Mouse (Mus musculus): ENCODE measurements around the gene Ttc12. TPM values are rescaled to one million over a fixed set of nuclear protein-coding genes. Genes with fewer than 3 reads are reported as not detected.

Ttc12 gene
- polyA plus RNA-seq, 2 experiments = 0.18 to 0.19 TPM

DNA sequence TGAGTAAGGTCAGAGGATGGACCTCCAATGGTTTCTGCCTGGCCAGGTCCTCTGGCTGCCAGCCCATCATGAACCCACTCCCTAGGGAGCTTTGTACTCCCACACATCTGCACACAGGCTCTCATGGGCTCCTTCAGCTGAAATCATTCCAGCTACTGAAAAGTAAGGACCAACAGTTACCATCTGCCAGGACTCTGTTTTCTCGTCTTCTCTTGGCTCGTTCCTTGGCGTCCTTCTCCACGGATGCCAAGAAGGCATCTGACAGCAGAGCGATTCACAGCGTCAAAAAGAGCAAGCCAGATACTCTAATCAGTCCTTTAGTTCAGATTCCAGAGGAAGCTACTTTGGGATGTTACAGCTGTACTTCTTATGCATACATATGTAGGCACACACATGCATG lies 15.1 kb downstream of the Ttc12 start:
- Histone ChIP-seq H3K27me3 (ENCODE audit: control insufficient read depth, insufficient read depth, low read length) (no peaks in the 10 kb centered on the region), H3K4me3 (ENCODE audit: insufficient read depth in 1 of 2, low read depth in 2 of 2, low read length in 2 of 2) (no peak overlapping the region), H3K9ac (replicated peaks) (no peak overlapping the region), H3K27ac (no peak overlapping the region), H3K4me1 (replicated peaks; ENCODE audit: control insufficient read depth in 2 of 2, insufficient read depth in 2 of 2, low read length in 1 of 2) (no peaks in the 10 kb centered on the region), H3K4me2 (ENCODE audit: low read depth) (no peak overlapping the region), H3K9me3 (ENCODE audit: control insufficient read depth, low read length) (no peaks in the 10 kb centered on the region), H3K36me3 (replicated peaks; ENCODE audit: control insufficient read depth, insufficient read depth, low read depth) (no peaks in the 10 kb centered on the region)
- no peak for ATAC-seq (ENCODE audit: insufficient read depth)
- WGBS (ENCODE audit: insufficient replicate concordance) = 69% methylated on average over 6 of the region's 6 CpGs
- no peak for TF ChIP-seq EP300 (IDR thresholded peaks at IDR 0.05; ENCODE audit: low read depth)
- TF ChIP-seq CTCF (IDR thresholded peaks at IDR 0.05; ENCODE audit: low read depth) = no peak
- DNase-seq (ENCODE audit: low read depth in 3 of 3, low spot score in 3 of 3) = no peak

GRCm38 (mm10) chr9:49470006-49470405 lies 16.0 kb downstream of the Ttc12 start:
- Histone ChIP-seq H3K9ac (replicated peaks) (no peak overlapping the region), H3K27ac (no peak overlapping the region), H3K9me3 (ENCODE audit: control insufficient read depth, low read length) (no peaks in the 10 kb centered on the region), H3K4me3 (ENCODE audit: insufficient read depth in 1 of 2, low read depth in 2 of 2, low read length in 2 of 2) (no peak overlapping the region), H3K4me2 (ENCODE audit: low read depth) (no peak overlapping the region), H3K36me3 (replicated peaks; ENCODE audit: control insufficient read depth, insufficient read depth, low read depth) (no peaks in the 10 kb centered on the region), H3K4me1 (replicated peaks; ENCODE audit: control insufficient read depth in 2 of 2, insufficient read depth in 2 of 2, low read length in 1 of 2) (no peaks in the 10 kb centered on the region), H3K27me3 (ENCODE audit: control insufficient read depth, insufficient read depth, low read length) (no peaks in the 10 kb centered on the region)
- TF ChIP-seq EP300 (IDR thresholded peaks at IDR 0.05; ENCODE audit: low read depth) (no peak), CTCF (IDR thresholded peaks at IDR 0.05; ENCODE audit: low read depth) (no peak)
- 79% methylated on average over 19 of the region's 19 CpGs for WGBS (ENCODE audit: insufficient replicate concordance)
- ATAC-seq (ENCODE audit: insufficient read depth) = no peak
- no peak for DNase-seq (ENCODE audit: low read depth in 3 of 3, low spot score in 3 of 3)

- Histone ChIP-seq H3K27me3 (ENCODE audit: control insufficient read depth, insufficient read depth, low read length) (no peaks in the 10 kb centered on the region), H3K4me3 (ENCODE audit: insufficient read depth in 1 of 2, low read depth in 2 of 2, low read length in 2 of 2) (no peak overlapping the region), H3K9me3 (ENCODE audit: control insufficient read depth, low read length) (no peaks in the 10 kb centered on the region), H3K36me3 (replicated peaks; ENCODE audit: control insufficient read depth, insufficient read depth, low read depth) (no peaks in the 10 kb centered on the region), H3K4me2 (ENCODE audit: low read depth) (no peak overlapping the region), H3K9ac (replicated peaks) (no peak overlapping the region), H3K27ac (no peak overlapping the region), H3K4me1 (replicated peaks; ENCODE audit: control insufficient read depth in 2 of 2, insufficient read depth in 2 of 2, low read length in 1 of 2) (no peaks in the 10 kb centered on the region)
- no peak for ATAC-seq (ENCODE audit: insufficient read depth)
- WGBS (ENCODE audit: insufficient replicate concordance) = 59% methylated on average over 3 of the region's 3 CpGs
- no peak for TF ChIP-seq EP300 (IDR thresholded peaks at IDR 0.05; ENCODE audit: low read depth)
- TF ChIP-seq CTCF (IDR thresholded peaks at IDR 0.05; ENCODE audit: low read depth) = no peak
- no peak for DNase-seq (ENCODE audit: low read depth in 3 of 3, low spot score in 3 of 3)
These were observed 29.9 kb downstream of the Ttc12 start for GRCm38 (mm10) chr9:49456136-49456535.

- H3K4me2 ChIP-seq (ENCODE audit: low read depth) = no peak overlapping the region
- no peak for ATAC-seq (ENCODE audit: insufficient read depth)
- H3K36me3 ChIP-seq (replicated peaks; ENCODE audit: control insufficient read depth, insufficient read depth, low read depth) = no peaks in the 10 kb centered on the region
- H3K9ac ChIP-seq (replicated peaks) = no peak overlapping the region
- TF ChIP-seq CTCF (IDR thresholded peaks at IDR 0.05; ENCODE audit: low read depth) (no peak), EP300 (IDR thresholded peaks at IDR 0.05; ENCODE audit: low read depth) (no peak)
- no peak for DNase-seq (ENCODE audit: low read depth in 3 of 3, low spot score in 3 of 3)
- H3K4me1 ChIP-seq (replicated peaks; ENCODE audit: control insufficient read depth in 2 of 2, insufficient read depth in 2 of 2, low read length in 1 of 2) = no peaks in the 10 kb centered on the region
- WGBS (ENCODE audit: insufficient replicate concordance) = 81% methylated on average over 1 of the region's 1 CpGs
- no peak overlapping the region for H3K27ac ChIP-seq
- no peak overlapping the region for H3K4me3 ChIP-seq (ENCODE audit: insufficient read depth in 1 of 2, low read depth in 2 of 2, low read length in 2 of 2)
- H3K9me3 ChIP-seq (ENCODE audit: control insufficient read depth, low read length) = no peaks in the 10 kb centered on the region
- H3K27me3 ChIP-seq (ENCODE audit: control insufficient read depth, insufficient read depth, low read length) = no peaks in the 10 kb centered on the region
These were observed 33.6 kb downstream of the Ttc12 start for GRCm38 (mm10) chr9:49452396-49452795.

- no peak overlapping the region for H3K27ac ChIP-seq
- TF ChIP-seq CTCF (IDR thresholded peaks at IDR 0.05; ENCODE audit: low read depth) (no peak), EP300 (IDR thresholded peaks at IDR 0.05; ENCODE audit: low read depth) (no peak)
- H3K27me3 ChIP-seq (ENCODE audit: control insufficient read depth, insufficient read depth, low read length) = no peaks in the 10 kb centered on the region
- no peaks in the 10 kb centered on the region for H3K4me1 ChIP-seq (replicated peaks; ENCODE audit: control insufficient read depth in 2 of 2, insufficient read depth in 2 of 2, low read length in 1 of 2)
- WGBS (ENCODE audit: insufficient replicate concordance) = 39% methylated on average over 3 of the region's 3 CpGs
- no peak overlapping the region for H3K4me3 ChIP-seq (ENCODE audit: insufficient read depth in 1 of 2, low read depth in 2 of 2, low read length in 2 of 2)
- H3K9me3 ChIP-seq (ENCODE audit: control insufficient read depth, low read length) = no peaks in the 10 kb centered on the region
- DNase-seq (ENCODE audit: low read depth in 3 of 3, low spot score in 3 of 3) = no peak
- ATAC-seq (ENCODE audit: insufficient read depth) = no peak
- H3K36me3 ChIP-seq (replicated peaks; ENCODE audit: control insufficient read depth, insufficient read depth, low read depth) = no peaks in the 10 kb centered on the region
- H3K4me2 ChIP-seq (ENCODE audit: low read depth) = no peak overlapping the region
- H3K9ac ChIP-seq (replicated peaks) = no peak overlapping the region
These were observed 35.5 kb downstream of the Ttc12 start for GRCm38 (mm10) chr9:49450491-49450890.

Data from liver, embryonic 14.5 days (tissue).